In the genomic region with DNA sequence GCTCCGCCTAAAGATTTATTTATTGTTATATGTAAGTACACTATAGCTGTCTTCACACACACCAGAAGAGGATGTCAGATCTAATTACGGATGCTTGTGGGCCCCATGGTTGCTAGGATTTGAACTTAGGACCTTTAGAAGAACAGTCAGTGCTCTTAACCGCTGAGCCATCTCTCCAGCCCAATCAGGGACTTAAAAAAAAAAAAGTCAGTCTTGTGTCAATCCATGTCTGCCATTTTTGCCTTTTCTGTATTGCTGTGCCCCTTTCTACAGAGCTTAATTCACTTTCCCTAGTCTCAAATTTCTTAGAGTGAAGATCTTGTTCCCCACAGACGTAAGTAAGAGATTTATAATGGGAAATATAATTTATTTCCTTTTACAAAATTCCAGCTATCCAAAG, we compare ENCODE assay signal across 30 mouse cellular contexts. TPM values are rescaled to one million over a fixed set of nuclear protein-coding genes. Genes with fewer than 3 reads are reported as not detected.
"Had no signal": no experiment of that assay in that cellular context is flagged by ENCODE, and none has a peak within 500 bp of the region (broad histone marks: within the 10 kb centered on the region; RNA-seq: fewer than 3 reads in every experiment).

No protein-coding gene starts in this region.

- H3K4me3 ChIP-seq: embryonic facial prominence, embryonic 10.5 days; embryonic facial prominence, embryonic 12.5 days; embryonic facial prominence, embryonic 13.5 days; embryonic facial prominence, embryonic 15.5 days; erythroblast, embryonic 14.5 days; forebrain, embryonic 10.5 days; forebrain, embryonic 12.5 days; forebrain, embryonic 13.5 days; forebrain, embryonic 15.5 days; gastrocnemius, adult 2 months; heart, adult 2 months; heart, embryonic 10.5 days had no signal

- H3K4me1 ChIP-seq: forebrain, embryonic 15.5 days had no signal

- H3K27ac ChIP-seq: embryonic facial prominence, embryonic 10.5 days; embryonic facial prominence, embryonic 12.5 days; embryonic facial prominence, embryonic 13.5 days; embryonic facial prominence, embryonic 15.5 days; forebrain, embryonic 10.5 days; forebrain, embryonic 12.5 days; forebrain, embryonic 13.5 days; forebrain, embryonic 15.5 days; gastrocnemius, adult 2 months; heart, adult 2 months; heart, embryonic 10.5 days had no signal

- H3K9ac ChIP-seq: embryonic facial prominence, embryonic 12.5 days; embryonic facial prominence, embryonic 13.5 days; embryonic facial prominence, embryonic 15.5 days; forebrain, embryonic 12.5 days; forebrain, embryonic 13.5 days; forebrain, embryonic 15.5 days; forebrain, postnatal 0 days had no signal

- H3K36me3 ChIP-seq: embryonic facial prominence, embryonic 10.5 days; embryonic facial prominence, embryonic 12.5 days; embryonic facial prominence, embryonic 13.5 days; embryonic facial prominence, embryonic 15.5 days; forebrain, embryonic 10.5 days; forebrain, embryonic 12.5 days; forebrain, embryonic 15.5 days had no signal

- H3K4me2 ChIP-seq: embryonic facial prominence, embryonic 12.5 days; embryonic facial prominence, embryonic 13.5 days; embryonic facial prominence, embryonic 15.5 days; forebrain, embryonic 12.5 days; forebrain, embryonic 13.5 days; forebrain, embryonic 15.5 days had no signal

- H3K27me3 ChIP-seq: embryonic facial prominence, embryonic 12.5 days; embryonic facial prominence, embryonic 13.5 days; embryonic facial prominence, embryonic 15.5 days; forebrain, embryonic 13.5 days; forebrain, embryonic 15.5 days had no signal

- H3K9me3 ChIP-seq: embryonic facial prominence, embryonic 10.5 days; embryonic facial prominence, embryonic 12.5 days; embryonic facial prominence, embryonic 13.5 days; embryonic facial prominence, embryonic 15.5 days; forebrain, embryonic 10.5 days; forebrain, embryonic 12.5 days; forebrain, embryonic 13.5 days; forebrain, embryonic 15.5 days; heart, embryonic 10.5 days had no signal

- DNase-seq: cerebellum, adult 9-11 months; cerebellum, postnatal 10 days; cerebellum, postnatal 14 days; cerebellum, postnatal 25 days; cerebellum, postnatal 36 days; embryo, embryonic 11 days; forebrain, postnatal 0 days; gastrocnemius, postnatal 10 days; gastrocnemius, postnatal 14 days; gastrocnemius, postnatal 25 days; gastrocnemius, postnatal 36 days; heart, adult 11 months; heart, adult 18-20 months; heart, adult 2 months had no signal

RNA-seq across cellular contexts. Expression of gene Grtp1, which starts 18.0 kb away (rescaled TPM):
- total RNA-seq: granulocyte monocyte progenitor cell, adult 5-6 weeks had no signal

RNA-seq across cellular contexts. Expression of gene Adprhl1, which starts 35.5 kb away (rescaled TPM):
- total RNA-seq: common myeloid progenitor, adult 5-6 weeks; granulocyte monocyte progenitor cell, adult 5-6 weeks had no signal
- polyA plus RNA-seq: embryonic facial prominence, embryonic 13.5 days; erythroblast, embryonic 14.5 days; forebrain, embryonic 10.5 days; forebrain, embryonic 11.5 days; forebrain, embryonic 12.5 days; forebrain, embryonic 13.5 days; forebrain, embryonic 14.5 days; forebrain, embryonic 15.5 days; forebrain, embryonic 16.5 days; forebrain, postnatal 0 days had no signal
